Mouse (Mus musculus) embryonic fibroblast, embryonic 13.5 days (primary cell): ENCODE measurements at regions not wholly inside any gene's neighbourhood (a gene's known extent, or its start where the extent isn't known, plus 50 kb on each side); places are given as distances from the start of the nearest gene placed in this dataset.

Experiments used
- CTCF ChIP-seq: IDR thresholded peaks from 2 replicates; pipeline ENCODE4 v1.5.1; 2011; ENCODE audit warnings: mild to moderate bottlenecking, control low read depth, low read length, moderate library complexity, borderline replicate concordance; ENCODE audit not compliant: insufficient read depth
- POLR2A ChIP-seq: IDR thresholded peaks from 2 replicates; pipeline ENCODE4 v1.6.1; 2011; ENCODE audit warnings: low read depth, mild to moderate bottlenecking, control low read depth, low read length, moderate library complexity

GRCm38 (mm10) chr14:61736384-61737322, 129.4 kb downstream of the Kcnrg start:
- no peak for TF ChIP-seq CTCF
- no peak for TF ChIP-seq POLR2A
